Mouse (Mus musculus) thymus, postnatal 10 days (tissue): ENCODE measurements around the gene Aldh1l1.

ENCODE experiments used
- DNase-seq, 2 experiments: peaks; one replicate each; pipeline ENCODE4 v3.0.0; 2021; ENCODE audit warnings: low spot score in 2 of 2

Aldh1l1 gene

DNA sequence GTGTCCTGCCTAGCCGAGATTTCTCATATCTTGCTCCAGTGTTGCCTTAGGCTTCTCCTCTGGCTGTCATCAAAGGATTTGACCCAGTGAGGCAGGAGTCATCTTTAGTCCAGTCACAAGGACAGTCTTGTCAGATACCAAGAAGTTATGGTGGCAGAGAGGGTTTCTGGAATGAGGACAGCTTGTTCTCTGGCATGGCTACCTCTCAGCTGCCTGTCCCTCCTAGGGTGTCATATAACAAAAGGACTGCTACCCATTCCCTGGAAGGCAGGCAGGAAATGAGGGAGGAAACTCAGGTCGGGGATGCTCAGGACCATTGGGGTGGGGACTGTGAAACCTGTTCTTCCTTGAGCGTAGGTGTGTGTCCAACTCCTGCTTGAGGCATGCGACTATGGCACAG lies 14.1 kb upstream of the Aldh1l1 start:
- DNase-seq = no peak

GRCm38 (mm10) chr6:90472697-90473096 lies 13.5 kb upstream of the Aldh1l1 start:
- no peak for DNase-seq

DNA sequence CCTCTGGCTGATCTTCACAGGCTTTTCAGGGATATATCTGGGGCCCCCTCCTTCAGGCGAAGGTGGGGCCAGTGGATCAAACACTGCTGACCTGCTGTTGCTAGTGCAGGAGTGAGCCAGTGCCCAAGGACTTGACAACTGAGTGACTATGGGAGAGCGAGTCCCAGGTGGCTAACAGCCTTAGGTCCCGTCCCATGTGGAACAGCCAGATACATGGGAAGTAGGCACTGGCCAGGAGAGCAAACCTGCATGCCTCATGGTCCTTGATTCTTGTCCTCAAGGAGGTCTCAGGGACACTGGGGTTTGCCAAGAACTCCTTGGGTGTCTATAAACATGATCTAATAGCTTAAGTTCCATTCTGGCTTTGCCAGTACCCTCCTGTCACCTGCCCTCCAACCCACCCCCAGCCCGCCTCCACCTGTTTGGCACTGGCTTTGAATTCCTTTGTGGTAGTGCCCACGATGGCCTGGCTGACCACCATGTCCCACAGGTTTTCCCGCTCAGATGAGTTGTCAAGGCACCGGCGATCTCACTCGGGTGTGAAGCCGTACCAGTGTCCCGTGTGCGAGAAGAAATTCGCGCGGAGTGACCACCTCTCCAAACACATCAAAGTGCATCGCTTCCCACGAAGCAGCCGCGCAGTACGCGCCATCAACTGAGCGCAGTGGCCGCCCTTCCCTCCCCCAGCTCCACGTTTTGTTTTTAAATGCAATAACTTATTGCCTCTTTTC lies 12.4 kb upstream of the Aldh1l1 start:
- no peak for DNase-seq

DNA sequence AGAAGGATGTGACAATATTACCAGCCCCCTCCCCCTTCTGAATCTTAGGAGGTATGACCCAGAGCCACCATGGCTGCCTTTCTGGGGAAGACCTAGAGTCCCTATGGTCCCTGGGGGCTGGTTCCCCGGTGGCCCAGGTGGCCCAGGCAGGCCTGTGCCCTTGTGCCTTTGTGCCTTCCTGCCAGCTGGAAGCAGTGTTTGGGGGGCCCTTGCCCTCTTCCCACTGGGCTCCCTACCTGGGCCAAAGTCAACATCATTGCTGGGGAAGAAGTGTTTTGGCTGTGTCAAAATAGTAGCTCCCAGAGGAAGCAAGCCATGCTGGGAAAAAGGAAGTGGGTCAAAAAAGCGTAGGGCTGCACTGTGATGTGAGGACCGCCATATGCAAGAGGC lies 11.9 kb upstream of the Aldh1l1 start:
- no peak for DNase-seq

GRCm38 (mm10) chr6:90475176-90475853 lies 10.9 kb upstream of the Aldh1l1 start:
- DNase-seq = no peak

DNA sequence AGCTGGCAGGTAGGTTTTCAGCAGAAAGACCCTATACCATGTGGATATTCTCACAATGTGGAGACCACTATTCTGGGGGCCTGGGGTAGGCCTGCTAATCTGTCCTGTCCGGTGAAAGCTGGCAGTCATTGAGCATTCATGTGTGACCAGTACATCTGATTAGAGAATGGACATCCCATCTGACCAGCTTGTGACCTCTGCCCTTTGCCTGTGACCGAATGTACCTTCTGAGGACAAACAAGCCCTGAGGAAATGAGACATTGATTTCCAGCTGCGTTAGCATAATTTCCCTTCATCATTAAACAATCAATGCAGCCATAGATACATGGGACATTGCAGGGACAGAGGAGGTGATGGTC lies 10.4 kb upstream of the Aldh1l1 start:
- no peak for DNase-seq

- no peak for DNase-seq
Measured at GRCm38 (mm10) chr6:90476941-90477518, 9.2 kb upstream of the Aldh1l1 start.

GRCm38 (mm10) chr6:90484249-90484648 lies 2.0 kb upstream of the Aldh1l1 start:
- no peak for DNase-seq

DNA sequence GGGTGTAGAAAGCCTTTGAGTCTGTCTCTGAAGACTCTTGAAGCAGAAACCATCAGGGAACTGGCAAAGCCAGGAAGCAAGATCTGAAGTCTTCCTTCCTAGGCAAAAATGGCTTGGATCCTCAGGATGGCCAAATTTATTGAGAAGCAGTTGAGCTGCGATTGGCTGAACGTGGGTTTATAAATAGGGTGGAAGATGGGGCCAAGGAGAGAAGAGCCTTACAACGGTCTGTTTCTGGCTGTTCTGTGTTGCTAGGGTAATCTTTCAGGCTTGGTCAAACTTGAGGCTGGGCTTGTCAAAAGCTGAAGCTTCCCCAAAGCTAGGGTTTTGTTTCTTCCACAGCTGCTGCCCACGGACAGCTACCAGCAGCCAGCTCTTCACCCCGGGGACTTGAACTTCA lies 1.4 kb upstream of the Aldh1l1 start:
- DNase-seq = no peak

DNA sequence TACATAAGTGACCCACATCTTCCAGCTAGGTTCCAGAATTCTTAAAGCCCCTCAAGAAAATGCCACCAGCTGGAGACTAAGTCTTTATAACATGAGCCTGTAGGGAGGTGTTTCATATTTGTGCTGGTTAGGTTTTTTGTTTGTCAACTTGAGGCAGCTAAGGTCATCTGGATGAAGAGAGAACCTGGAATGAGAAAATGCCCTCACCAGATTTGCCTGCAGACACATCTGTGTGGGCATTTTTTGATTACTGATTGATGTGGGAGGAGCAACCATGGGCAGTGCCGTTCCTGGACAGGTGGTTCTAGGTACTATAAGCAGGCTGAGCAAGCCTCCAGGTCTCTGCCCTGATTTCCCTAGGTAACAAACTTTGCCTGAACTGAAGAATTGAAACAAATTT lies 1.3 kb downstream of the Aldh1l1 start:
- DNase-seq = no peak

DNA sequence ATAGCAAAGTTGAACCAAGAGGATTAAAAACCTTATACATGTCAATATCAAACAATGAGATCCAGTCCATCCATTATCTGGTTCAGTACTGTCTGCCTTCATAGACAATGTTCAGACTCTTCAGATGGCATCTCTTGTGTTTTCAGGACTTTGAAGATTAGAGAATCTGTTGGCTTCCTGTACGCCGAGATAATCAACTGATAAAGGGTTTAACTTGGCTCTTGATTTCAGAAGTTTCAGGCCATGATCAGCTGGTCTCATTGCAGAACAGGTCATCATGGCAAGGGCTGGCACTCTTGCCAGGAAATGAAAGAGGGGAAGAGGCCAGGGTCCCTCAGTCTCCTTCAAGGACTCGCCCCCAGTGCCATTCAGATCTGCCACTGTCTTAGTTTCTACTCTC lies 3.3 kb downstream of the Aldh1l1 start:
- DNase-seq = no peak

DNA sequence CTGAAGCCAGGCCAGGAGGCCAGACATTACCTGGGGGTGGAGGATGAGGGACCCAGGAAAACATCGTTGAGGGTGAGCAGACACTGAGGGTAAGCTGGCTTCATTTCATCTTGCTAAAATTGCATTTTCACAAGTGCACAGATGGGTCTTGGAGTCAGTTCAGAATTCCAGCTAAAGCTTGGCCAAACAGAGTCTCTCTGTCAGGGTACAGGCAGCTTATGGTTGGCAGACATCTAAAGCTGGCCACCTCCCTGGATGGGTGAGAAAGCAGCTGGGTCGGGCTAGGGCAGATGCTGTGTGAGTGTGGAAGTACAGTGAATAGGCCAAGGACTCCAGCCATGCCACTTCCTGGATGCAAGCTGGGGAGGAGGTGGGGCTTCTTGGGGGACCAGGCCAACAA lies 4.7 kb downstream of the Aldh1l1 start:
- DNase-seq = no peak

- DNase-seq = no peak
Measured at GRCm38 (mm10) chr6:90491956-90492744, 5.9 kb downstream of the Aldh1l1 start.

- no peak for DNase-seq
Measured at GRCm38 (mm10) chr6:90494155-90494554, 7.9 kb downstream of the Aldh1l1 start.

GRCm38 (mm10) chr6:90494566-90494965 lies 8.3 kb downstream of the Aldh1l1 start:
- no peak for DNase-seq

- DNase-seq = no peak
Measured at GRCm38 (mm10) chr6:90495282-90495912, 9.2 kb downstream of the Aldh1l1 start.

- DNase-seq = no peak
Measured at GRCm38 (mm10) chr6:90496217-90496616, 10.0 kb downstream of the Aldh1l1 start.

GRCm38 (mm10) chr6:90499509-90499908 lies 13.3 kb downstream of the Aldh1l1 start:
- no peak for DNase-seq

DNA sequence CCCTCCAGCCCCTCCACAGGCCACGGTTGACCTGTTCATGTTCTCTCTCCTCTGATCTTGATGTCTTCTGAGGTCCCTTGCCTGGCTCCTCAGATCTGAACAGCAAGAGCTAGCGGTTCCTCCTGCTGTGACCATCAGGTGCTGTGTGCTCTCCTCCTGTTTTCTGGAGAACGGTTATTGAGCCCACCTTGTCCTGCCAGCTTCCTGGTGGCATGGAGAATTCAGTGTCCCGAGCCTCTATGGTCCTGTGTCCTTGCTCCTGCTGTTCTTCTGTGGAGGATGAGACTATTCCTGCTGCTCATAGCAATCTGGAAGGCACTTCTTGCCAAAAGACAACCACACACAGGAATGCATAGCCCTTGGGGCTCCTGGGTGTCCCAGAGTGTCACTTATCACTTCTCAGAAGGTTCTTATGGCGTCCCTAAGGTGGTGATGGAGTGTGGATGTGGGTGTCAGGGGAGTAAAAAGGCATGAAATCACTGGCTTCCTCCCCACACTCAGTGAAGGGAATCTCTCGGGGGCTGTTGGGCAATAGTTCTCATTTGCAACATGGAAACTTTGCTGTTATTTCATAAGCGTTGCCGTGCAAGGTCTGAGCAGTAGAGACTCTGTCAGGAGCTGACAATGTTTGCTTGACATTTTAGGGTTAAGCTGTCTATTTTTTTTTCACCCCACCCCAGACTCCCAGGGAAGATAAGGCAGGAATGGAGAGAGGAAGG lies 15.2 kb downstream of the Aldh1l1 start:
- no peak for DNase-seq

DNA sequence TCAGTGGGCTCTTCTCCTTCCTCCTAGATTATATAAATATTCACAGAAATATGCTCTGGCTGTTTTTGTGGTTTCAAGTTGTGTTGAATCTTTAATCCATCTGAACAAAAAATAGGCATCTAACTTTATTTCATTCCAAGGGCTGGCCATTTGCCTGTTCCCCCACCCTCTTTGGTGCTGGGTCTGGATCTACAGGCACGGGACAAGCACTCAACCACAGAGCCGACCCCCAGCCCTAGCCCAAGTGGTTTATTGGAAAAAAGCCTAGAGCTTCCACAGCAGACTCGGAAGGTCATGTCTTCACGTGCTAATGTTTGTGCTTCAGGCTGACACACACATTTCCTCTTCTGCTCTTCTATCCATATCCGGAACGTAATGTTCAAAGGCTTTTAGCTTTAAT lies 19.7 kb downstream of the Aldh1l1 start:
- DNase-seq = no peak

DNA sequence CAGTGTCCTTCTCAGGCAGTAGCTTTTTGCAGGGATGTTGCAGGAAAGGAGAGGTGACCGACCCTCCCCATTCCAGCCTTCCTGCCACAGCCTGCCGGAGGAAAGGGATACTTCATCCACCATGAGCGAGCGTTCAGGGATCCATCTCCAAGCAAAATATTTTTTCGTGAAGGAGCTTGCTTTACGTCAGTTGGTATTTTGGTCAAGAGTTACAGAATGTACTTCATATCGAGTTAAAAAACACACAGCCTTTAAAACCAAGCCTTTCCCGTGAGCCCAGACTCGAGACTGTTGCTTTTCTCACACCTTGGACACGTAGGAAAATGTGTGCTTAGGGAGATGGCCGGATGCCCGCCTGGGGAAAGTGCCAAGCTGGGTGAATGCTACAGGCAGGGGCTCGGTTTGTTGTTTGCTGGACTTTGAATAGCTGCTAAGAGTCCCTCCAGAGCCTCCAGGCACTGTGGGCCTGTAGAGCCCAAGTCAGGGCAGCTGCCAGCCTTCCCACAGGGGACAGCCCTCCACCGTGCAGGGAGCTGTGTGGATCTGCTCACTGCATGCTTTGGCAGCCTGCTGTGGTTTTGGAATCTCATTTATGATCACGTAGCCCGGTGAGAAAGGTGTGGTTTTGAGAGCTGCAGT lies 20.6 kb downstream of the Aldh1l1 start:
- DNase-seq = no peak
